Mouse (Mus musculus) cerebellum, postnatal 25 days (tissue): ENCODE results near the gene Polr2a.

Experiments
- DNase-seq, 2 experiments: peaks; one replicate each; pipeline ENCODE4 v3.0.0; 2021; ENCODE audit warnings: mixed read lengths in 2 of 2

Gene Polr2a

GRCm38 (mm10) chr11:69781828-69782227, 23.4 kb upstream of the Polr2a start:
- no peak for DNase-seq

DNA sequence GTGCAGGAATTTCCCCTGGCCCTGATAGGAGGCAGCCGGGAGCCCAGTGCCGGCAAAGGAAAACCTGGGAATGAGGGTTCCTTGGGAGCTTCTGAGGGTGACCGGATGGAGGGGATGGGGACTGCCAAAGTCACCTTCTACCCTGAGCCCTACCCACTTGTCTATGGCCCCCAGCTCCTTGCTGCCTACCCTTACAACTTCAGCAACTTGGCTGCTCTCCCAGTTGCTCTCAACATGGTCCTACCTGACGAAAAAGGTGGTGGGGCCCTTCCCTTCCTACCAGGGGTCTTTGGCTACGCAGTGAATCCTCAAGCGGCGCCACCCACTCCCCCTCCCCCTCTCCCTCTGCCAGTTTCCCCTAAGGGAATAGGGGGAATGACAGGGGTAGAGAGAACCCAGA, 20.5 kb upstream of the Polr2a start:
- DNase-seq: no peak

GRCm38 (mm10) chr11:69778258-69778982, 20.0 kb upstream of the Polr2a start:
- peak; percentile 60 to 72 for DNase-seq

DNA sequence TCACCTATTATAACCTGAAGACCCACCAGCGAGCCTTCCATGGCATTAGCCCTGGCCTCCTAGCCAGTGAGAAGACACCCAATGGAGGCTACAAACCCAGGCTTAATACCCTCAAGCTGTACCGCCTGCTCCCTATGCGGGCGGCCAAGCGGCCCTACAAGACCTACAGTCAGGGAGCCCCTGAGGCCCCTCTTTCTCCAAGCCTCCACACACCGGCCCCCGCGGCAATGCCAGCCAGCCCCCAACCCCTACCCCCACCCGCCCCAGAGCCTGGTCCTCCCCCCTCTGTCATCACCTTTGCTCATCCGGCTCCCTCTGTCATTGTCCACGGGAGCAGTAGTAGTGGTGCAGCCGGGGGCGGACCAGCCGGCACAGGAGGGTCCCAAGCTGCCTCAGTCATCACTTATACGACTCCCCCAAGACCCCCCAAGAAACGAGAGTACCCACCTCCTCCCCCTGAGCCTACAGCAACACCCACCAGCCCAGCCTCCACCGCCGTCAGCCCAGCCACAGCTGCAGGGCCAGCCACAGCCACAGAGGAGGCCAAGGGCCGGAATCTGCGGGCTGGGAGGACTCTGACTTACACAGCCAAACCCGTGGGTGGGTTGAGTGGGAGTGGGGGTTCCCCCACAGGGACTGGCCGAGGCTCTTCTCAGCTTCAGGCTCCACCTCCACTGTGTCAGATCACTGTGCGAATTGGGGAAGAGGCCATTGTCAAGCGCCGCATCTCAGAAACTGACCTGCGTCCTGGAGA, 19.2 kb upstream of the Polr2a start:
- no peak for DNase-seq

GRCm38 (mm10) chr11:69776488-69776887, 18.1 kb upstream of the Polr2a start:
- no peak for DNase-seq

- peak in 1 of 2 experiments; percentile 60 for DNase-seq
Measured at GRCm38 (mm10) chr11:69775716-69776115, 17.3 kb upstream of the Polr2a start.

GRCm38 (mm10) chr11:69774961-69775360, 16.5 kb upstream of the Polr2a start:
- no peak for DNase-seq

- DNase-seq: peak in 1 of 2 experiments; percentile 36
Measured at GRCm38 (mm10) chr11:69767625-69767909, 9.1 kb upstream of the Polr2a start.

GRCm38 (mm10) chr11:69766872-69767624, 8.6 kb upstream of the Polr2a start:
- peak in 1 of 2 experiments; percentile 31 for DNase-seq

- DNase-seq: peak; percentile 81 to 85
Measured at GRCm38 (mm10) chr11:69766126-69766609, 7.7 kb upstream of the Polr2a start.

- peak; percentile 70 to 80 for DNase-seq
Measured at GRCm38 (mm10) chr11:69765221-69766125, 7.0 kb upstream of the Polr2a start, which contains the start of gene Zbtb4. TSS of gene Zbtb4 (plus strand) at chr11:69765912.

DNA sequence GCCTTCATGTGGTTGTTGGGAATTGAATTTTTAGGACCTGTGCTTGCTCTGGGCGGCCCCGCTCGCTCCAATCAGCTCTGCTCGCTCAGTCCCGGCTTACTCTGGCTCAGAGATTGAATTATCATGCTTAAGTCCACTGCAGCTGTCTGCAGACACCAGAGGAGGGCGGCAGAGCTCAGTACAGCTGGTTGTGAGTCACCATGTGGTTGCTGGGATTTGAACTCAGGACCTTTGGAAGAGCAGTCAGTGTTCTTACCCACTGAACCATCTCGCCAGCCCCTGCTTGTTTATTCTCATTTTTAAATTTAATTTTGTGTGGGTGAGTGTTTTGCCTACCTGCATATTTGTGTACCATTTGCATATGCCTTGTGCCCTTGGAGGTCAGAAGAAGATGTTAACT, 5.1 kb upstream of the Polr2a start:
- no peak for DNase-seq

GRCm38 (mm10) chr11:69761868-69762267, 3.4 kb upstream of the Polr2a start, which contains the start of gene Slc35g3:
TSS of gene Slc35g3 (minus strand) at chr11:69761968.
- DNase-seq: no peak

- peak in 1 of 2 experiments; percentile 34 for DNase-seq
Measured at GRCm38 (mm10) chr11:69760901-69761200, 2.4 kb upstream of the Polr2a start.

DNA sequence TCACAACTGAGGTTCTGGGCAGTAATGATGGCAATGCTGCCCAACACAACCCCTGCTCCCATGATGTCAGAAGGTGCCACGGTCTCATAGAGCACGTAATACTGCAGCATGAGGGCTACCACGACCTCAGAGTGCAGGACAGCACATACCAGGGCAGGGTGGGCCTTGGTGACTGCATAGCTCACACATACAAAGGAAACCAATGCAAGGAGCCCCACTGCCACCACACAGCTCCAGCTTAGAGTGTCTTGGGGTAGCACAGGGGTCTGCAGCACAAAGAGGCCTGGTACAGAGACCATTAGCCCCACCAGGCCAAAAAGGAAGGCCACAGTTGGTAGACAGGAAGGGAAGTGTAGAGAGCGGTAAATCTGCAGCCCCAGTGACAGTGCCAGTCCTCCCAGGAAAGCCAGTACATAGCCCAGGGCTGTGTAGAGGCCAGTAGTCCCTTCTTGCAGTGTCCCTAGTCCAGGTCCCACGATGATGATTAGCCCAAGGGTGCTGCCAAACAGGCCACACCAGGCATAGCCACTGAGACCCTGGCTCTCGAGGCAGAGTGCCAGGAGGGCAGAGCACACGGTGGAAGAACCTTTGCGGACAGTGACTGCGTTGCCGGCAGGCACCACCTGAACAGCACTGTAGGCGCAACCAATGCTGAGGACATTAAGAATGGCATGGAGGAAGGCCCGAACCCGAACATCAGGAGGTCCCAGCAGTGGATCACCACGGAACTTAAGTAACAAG, 1.9 kb upstream of the Polr2a start:
- DNase-seq: peak in 1 of 2 experiments; percentile 51

GRCm38 (mm10) chr11:69758971-69759721, 709 bp upstream of the Polr2a start:
- DNase-seq: peak; percentile 90 to 94

GRCm38 (mm10) chr11:69758090-69758456, 364 bp downstream of the Polr2a start:
- peak; percentile 99 for DNase-seq

DNA sequence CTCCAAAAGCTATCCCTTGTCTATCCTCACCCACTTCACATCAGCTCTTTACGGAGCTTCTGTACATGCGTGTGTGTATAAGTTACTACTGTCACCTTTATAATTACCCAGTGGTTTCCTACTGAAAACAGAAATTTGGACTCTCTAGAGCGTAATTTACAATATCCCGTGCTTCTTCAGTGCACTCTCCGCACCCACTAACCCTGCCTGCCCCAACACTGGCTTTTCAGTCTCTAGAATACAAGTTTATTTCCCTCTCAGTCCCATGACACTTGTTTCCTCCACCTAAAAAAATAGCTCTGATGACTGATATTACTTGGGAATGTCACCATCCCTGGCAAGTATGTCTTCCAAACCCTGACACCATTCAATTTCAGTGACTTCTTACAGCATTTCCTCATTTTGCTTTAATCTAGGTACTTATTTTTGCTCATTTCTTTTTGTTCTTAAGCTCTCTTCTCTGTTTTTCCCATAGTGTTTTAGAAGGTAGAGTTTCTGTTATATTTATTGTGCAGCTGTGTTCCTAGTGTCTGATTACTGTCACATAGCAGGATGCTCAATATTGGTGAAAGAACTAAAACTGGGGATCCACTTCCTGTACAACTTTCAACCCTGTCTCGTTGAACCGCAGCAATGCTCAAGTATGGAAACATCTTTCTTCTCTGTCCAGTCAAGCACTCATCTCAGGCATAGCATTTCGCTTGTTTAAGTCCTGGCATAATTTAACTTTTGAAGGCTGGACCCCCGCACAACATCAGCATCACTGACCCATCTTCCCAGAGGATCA, 941 bp downstream of the Polr2a start:
- DNase-seq: no peak

DNA sequence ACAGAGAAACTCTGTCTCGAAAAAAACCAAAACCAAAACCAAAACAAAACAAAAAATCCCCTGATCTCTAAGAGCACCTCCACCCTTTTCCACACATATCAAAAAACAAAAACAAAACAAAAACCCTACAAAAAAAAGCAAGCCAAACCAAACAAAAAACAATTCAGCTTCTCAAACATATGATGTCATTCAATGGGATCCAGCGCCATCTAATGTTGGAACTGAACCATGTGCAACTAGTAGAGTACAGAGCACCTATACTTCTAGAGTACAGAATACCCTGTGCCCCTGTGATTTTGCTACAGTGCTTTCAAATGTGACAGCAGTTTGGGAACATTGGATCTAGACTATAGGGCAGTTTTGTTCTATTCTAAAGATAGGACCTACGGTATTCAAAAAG, 3.7 kb downstream of the Polr2a start:
- peak in 1 of 2 experiments; percentile 63 for DNase-seq

- no peak for DNase-seq
Measured at GRCm38 (mm10) chr11:69754233-69754632, 4.2 kb downstream of the Polr2a start.
